Mouse (Mus musculus) central nervous system, embryonic 14 days (tissue): Measurements from ENCODE around the gene Gatd1. TPM values are rescaled to one million over a fixed set of nuclear protein-coding genes. Genes with fewer than 3 reads are reported as not detected.

Source experiments
- polyA plus RNA-seq: library from polyadenylated mRNA; depleted of rRNA; stranded (reverse); fragments of >200 nt; gene quantifications from 2 replicates; pipeline ENCODE4 v1.2.3, GENCODE M21; 2012; rRNA removed

Gatd1 gene
- 68.5 and 73.1 TPM in 2 replicates for polyA plus RNA-seq

GRCm38 (mm10) chr7:141413809-141414584 is at the start of gene Gatd1:
Gene Gatd1, minus strand, starts transcription at chr7:141414136.

DNA sequence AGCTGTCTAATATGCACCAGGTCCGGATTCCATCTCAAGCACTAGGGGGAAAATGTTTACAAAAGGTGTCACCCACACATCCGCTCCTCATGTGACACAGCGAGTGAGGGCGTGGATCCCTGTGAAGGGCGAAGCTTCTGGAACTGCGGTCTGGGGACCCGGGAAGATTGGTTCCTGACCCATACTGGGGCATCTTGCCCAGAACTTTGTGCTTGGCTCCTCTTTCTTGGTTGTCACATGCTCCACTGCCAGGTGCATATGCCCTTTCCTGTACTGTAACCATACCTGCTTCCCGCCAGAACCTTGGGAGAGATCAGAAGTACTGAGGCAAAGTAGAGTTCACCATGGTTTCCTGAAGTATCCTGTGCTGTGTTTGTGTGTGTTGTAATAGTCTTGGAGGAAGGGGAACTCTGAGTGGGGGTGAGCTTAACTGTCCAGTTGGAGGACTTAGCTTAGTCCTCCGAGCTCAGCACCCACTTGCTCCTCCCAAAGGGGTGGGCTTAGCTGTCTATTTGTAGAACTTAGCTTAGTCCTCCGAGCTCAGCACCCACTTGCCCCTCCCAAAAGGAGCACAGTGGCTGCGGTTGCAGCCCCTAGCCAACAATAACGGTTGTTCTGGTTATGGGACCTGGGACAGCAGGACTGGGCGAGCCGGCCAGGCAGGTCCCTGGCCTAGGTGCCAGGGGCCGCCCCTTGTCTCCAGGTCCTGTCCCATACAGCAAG is 46.6 kb upstream of the Gatd1 start, which contains the start of gene Cracr2b:
Cracr2b (plus strand) TSS at position 704 of the 723 bp plus-strand sequence.

DNA sequence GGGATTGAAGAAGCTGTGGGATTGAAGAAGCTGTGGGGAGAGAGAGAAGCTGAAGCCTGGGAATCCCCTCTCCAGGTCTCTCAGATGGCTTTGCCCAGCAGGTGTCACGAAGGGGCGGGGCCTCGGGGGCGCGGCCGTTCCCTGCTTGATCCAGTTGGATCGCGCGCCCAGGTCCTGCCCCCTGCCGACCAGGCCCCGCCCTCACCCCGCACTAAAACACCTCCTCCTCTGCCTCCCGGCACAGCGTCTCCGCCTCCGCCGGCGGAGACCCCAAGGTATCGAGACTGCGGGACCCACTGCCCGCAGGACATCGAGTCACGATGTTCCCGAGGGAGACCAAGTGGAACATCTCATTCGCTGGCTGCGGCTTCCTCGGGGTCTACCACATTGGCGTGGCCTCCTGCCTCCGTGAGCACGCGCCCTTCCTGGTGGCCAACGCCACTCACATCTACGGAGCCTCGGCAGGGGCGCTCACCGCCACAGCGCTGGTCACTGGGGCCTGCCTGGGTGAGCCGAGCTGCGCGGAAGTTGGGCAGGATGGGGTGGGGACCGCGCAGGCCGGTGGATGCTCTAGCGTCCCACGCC is 41.1 kb upstream of the Gatd1 start, which contains the start of gene Pnpla2:
Pnpla2 (plus strand) TSS at position 232 of the 585 bp plus-strand sequence.

DNA sequence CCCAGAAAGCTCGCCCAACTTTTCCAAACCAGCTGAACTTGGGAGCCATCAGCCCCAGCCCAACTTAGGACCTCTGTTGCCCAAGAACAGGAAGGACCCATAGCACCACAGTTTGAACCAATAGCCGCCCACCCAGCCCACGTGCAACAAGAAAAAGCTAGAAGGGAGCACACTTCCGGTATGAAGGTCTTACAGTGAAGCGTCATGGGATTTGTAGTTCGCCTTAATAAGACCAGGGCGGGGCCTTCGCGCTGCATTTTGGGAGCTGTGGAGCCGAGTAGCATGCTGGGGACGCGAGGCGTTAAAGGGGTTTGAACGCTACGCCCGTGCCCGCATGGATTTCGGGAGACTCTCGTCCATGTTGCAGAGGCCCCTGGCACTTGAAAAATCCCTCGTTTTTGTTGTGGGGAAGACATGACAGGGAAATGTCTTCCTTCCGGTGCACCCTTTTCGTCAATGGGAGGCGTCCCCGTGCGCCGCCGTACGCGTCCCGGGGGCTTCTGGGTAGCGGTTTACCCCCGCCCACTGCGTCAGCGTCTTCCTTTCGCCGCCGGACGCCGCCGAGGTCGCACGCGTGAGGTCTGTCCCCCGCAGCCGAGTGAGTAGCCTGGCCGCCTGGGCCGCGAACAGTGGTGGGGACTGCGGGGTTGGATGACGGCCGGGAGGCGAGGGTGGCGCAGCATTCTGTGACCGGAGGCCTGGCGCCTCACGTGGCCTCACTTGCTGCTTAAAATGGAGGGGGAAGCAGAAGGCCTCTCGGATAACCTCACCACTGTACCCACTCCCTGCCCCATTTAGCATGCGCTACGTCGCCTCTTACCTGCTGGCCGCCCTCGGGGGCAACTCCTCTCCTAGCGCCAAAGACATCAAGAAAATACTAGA is 33.4 kb upstream of the Gatd1 start, which contains the start of gene Rplp2:
Rplp2 (plus strand) TSS at position 261 of the 882 bp plus-strand sequence.

DNA sequence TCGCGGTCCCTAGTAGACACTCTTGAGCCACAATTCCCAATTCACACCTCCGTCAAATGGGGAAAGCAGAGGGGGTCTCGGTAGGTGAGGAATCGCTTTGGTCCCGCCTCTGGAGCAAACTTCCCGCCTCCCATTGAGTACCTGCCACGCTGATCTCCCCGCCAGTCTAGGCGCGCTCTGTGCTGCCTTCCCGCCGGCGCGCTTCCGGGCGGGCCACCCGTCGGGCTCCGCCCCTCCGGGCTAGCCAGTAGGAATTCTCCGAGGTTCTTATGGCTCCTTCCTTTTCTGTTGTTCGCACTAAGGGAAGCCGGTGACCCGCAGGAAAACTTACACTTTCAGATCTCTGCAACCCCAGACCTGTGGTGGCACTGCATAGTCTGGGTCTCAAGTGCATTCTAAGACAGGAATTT is 29.9 kb upstream of the Gatd1 start, which contains the start of gene Pidd1:
Pidd1 (minus strand) TSS at position 198 of the 410 bp plus-strand sequence.

DNA sequence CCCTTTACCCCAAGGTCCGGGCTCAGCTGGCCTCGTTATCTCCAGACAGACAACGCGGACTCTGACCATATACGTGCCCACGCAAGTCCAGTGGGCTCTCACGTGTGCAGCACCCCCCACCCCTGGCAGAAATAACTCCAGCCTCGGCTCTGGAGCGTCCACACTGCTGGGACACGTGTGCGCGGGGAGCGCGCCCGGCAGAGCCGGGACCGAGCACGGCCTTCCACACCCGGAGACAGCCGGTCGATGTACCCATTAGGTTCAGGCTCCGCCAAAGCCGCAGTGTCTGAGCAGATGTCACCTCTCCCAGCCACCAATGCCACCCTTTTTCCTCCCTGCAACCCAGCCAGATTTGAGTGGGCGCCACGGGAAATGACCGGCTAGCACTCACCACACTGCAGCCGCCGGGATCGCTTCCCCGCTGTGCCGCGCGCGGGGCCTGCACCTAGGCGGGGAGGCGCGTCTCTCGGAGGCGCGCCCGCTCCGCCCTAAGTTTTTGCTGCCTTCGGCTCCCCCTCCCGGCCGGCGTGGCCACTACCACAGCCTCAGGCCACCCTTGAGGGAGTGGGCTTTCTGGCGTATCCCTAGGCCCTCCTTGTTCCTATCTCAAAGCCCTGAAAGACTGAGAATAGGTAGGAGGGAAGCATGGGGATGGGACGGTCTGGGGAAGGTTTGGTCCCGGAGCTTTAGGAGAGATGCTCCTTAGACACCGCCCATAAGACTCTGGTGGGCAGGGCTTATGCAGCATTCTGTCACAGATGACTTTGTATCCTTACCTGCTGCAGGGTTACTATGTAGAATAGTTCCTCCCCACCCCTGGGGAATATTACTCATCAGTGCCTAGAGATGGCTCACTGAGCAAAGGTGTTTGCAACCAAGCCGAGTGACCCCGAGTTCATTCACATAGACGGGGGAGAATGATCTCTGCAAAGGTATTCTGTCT is 23.5 kb upstream of the Gatd1 start, which contains the start of gene Slc25a22:
Slc25a22 (minus strand) TSS at position 715 of the 943 bp plus-strand sequence.

GRCm38 (mm10) chr7:141429310-141429709 is 15.4 kb upstream of the Gatd1 start, which contains the start of gene Cend1:
Gene Cend1, minus strand, starts transcription at chr7:141429491.

DNA sequence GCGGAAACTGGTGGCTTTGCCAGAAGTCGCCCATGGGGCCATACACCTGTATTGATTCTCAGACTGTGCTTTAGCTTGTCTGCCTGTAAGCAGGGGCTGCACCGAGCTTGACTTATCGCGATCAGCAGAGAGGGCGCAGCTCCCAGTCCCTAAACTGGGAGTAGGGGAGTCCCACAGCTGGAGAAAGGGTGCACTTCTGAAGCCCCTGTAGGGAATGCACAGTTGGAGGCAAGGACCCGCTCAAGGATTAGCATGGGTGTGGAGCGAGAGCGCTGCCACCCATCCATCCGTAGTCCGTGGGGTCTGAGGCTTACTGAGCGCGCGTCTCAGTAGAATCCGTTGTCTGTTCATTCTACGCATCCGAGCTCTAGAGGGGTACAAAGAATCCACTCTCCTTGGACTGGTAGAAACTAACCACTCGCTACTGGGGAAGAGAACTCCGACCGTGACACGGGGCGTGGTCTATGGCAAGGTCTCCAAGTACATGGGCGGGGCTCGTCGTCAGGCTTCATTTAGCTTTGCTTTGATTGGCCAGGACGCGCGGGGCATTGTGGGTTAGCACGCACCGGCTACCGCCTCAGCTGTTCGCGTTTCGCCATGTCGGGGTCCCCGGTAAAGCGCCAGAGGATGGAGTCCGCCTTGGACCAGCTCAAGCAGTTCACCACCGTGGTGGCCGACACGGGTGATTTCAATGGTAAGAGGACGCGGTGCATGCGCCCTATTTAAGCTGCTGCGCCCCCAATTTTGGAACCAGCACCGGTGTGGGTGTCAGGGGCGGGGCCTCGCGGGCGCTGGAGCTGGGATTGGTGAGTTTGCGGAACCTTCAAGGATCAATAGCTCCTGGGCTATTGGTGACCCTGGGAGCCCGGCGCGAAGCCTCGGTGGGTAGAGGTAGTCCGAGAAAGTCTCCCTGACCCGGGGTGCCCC is 22.0 kb downstream of the Gatd1 start, which contains the start of gene Taldo1:
Taldo1 (plus strand) TSS at position 575 of the 927 bp plus-strand sequence.

Other genes with a start within 250 kb of the Gatd1 start
- gene Rnh1, start 241.3 kb downstream of the Gatd1 start, polyA plus RNA-seq, result 49.4 and 54.4 TPM in 2 replicates
- gene Hras, start 220.1 kb downstream of the Gatd1 start, polyA plus RNA-seq, result 138 and 141 TPM in 2 replicates
- 16.0 and 18.6 TPM in 2 replicates for gene Lrrc56, start 220.0 kb downstream of the Gatd1 start, polyA plus RNA-seq
- gene Lmntd2, start 200.1 kb downstream of the Gatd1 start, polyA plus RNA-seq, result 4.9 and 5.2 TPM in 2 replicates
- 29.0 and 31.4 TPM in 2 replicates for gene Rassf7, start 198.3 kb downstream of the Gatd1 start, polyA plus RNA-seq
- gene Phrf1, start 185.4 kb downstream of the Gatd1 start, polyA plus RNA-seq, result 33.3 and 39.2 TPM in 2 replicates
- 6.9 and 11.5 TPM in 2 replicates for gene Irf7, start 147.7 kb downstream of the Gatd1 start, polyA plus RNA-seq
- gene Cdhr5, start 137.3 kb downstream of the Gatd1 start, polyA plus RNA-seq, result 0.01 and 0.03 TPM in 2 replicates
- 1.7 and 4.0 TPM in 2 replicates for gene Sct, start 135.0 kb downstream of the Gatd1 start, polyA plus RNA-seq
- gene Drd4, start 122.1 kb downstream of the Gatd1 start, polyA plus RNA-seq, result 1.1 TPM in 2 replicates
- 74.1 and 82.3 TPM in 2 replicates for gene Deaf1, start 86.4 kb downstream of the Gatd1 start, polyA plus RNA-seq
- 75.9 and 79.9 TPM in 2 replicates for gene Tmem80, start 86.4 kb downstream of the Gatd1 start, polyA plus RNA-seq
- gene Eps8l2, start 75.3 kb downstream of the Gatd1 start, polyA plus RNA-seq, result 0.98 and 3.3 TPM in 2 replicates
- gene Taldo1, start 21.9 kb downstream of the Gatd1 start, polyA plus RNA-seq, result 259 and 309 TPM in 2 replicates
- 34.4 and 41.7 TPM in 2 replicates for gene Cend1, start 15.4 kb upstream of the Gatd1 start, polyA plus RNA-seq
- gene Slc25a22, start 23.8 kb upstream of the Gatd1 start, polyA plus RNA-seq, result 129 and 134 TPM in 2 replicates
- 17.0 and 20.2 TPM in 2 replicates for gene Pidd1, start 29.9 kb upstream of the Gatd1 start, polyA plus RNA-seq
- 1,057 and 1,069 TPM in 2 replicates for gene Rplp2, start 33.2 kb upstream of the Gatd1 start, polyA plus RNA-seq
- gene Pnpla2, start 41.1 kb upstream of the Gatd1 start, polyA plus RNA-seq, result 16.5 and 18.9 TPM in 2 replicates
- gene Cracr2b, start 47.0 kb upstream of the Gatd1 start, polyA plus RNA-seq, result 4.3 and 5.9 TPM in 2 replicates
- 101 and 105 TPM in 2 replicates for gene Cd151, start 53.3 kb upstream of the Gatd1 start, polyA plus RNA-seq
- gene Polr2l, start 61.0 kb upstream of the Gatd1 start, polyA plus RNA-seq, result 47.7 and 49.9 TPM in 2 replicates
- 30.6 and 45.5 TPM in 2 replicates for gene Tspan4, start 61.1 kb upstream of the Gatd1 start, polyA plus RNA-seq
- 27.8 and 31.7 TPM in 2 replicates for gene Chid1, start 125.7 kb upstream of the Gatd1 start, polyA plus RNA-seq
- gene Ap2a2, start 148.0 kb upstream of the Gatd1 start, polyA plus RNA-seq, result 52.0 and 54.8 TPM in 2 replicates
- 0.04 and 0.05 TPM in 2 replicates for gene Muc6, start 241.2 kb upstream of the Gatd1 start, polyA plus RNA-seq